Mouse (Mus musculus) liver, embryonic 13.5 days (tissue): ENCODE measurements around the gene 6430548M08Rik. TPM values are rescaled to one million over a fixed set of nuclear protein-coding genes. Genes with fewer than 3 reads are reported as not detected.

Source experiments
- ATAC-seq: fragments of 200-750 bp; cut with Nextera tagmentation; 2 replicates; pipeline ENCODE4 v1.8.0; 2017; ENCODE audit warnings: low read depth, mild to moderate bottlenecking, moderate number of reproducible peaks, moderate library complexity
- DNase-seq: peaks from one replicate; pipeline ENCODE4 v3.0.0; 2022
- H3K27ac ChIP-seq: fragments of 300-500 bp; sonication (generic); 2 replicates; pipeline ENCODE4 v1.5.1; 2015; ENCODE audit warnings: moderate library complexity, mild to moderate bottlenecking, inconsistent platforms
- H3K27me3 ChIP-seq: fragments of 300-500 bp; sonication (generic); 2 replicates; pipeline ENCODE4 v1.6.1; 2015; ENCODE audit warnings: mild to moderate bottlenecking, inconsistent platforms
- H3K36me3 ChIP-seq: fragments of 300-500 bp; sonication (generic); 2 replicates; pipeline ENCODE4 v1.6.1; 2015; ENCODE audit warnings: mild to moderate bottlenecking, inconsistent platforms
- H3K4me1 ChIP-seq: fragments of 300-500 bp; sonication (generic); replicated peaks from 2 replicates; pipeline ENCODE4 v1.6.1; 2015; ENCODE audit warnings: inconsistent platforms
- H3K4me2 ChIP-seq: fragments of 300-500 bp; sonication (generic); 2 replicates; pipeline ENCODE4 v1.6.1; 2015; ENCODE audit warnings: inconsistent platforms, mild to moderate bottlenecking, moderate library complexity
- H3K4me3 ChIP-seq: fragments of 300-500 bp; sonication (generic); replicated peaks from 2 replicates; pipeline ENCODE4 v1.5.1; 2015; ENCODE audit warnings: mild to moderate bottlenecking, inconsistent platforms
- H3K9ac ChIP-seq: fragments of 300-500 bp; sonication (generic); 2 replicates; pipeline ENCODE4 v1.6.1; 2015; ENCODE audit warnings: mild to moderate bottlenecking, inconsistent platforms
- H3K9me3 ChIP-seq: fragments of 300-500 bp; sonication (generic); replicated peaks from 2 replicates; pipeline ENCODE4 v1.6.1; 2016; ENCODE audit warnings: inconsistent platforms
- WGBS: fragments of 180-500 bp; shearing (Covaris S2); methylation state at CpG from one replicate; pipeline ENCODE4 v1.1.7; 2015; ENCODE audit not compliant: insufficient replicate concordance; 5-methylcytosine and 5-hydroxymethylcytosine counted together
- polyA plus RNA-seq: library from polyadenylated mRNA; unstranded; fragments of >200 nt; fragmentation: Nextera tagmentation; extraction: Ambion mirVana; gene quantifications from 2 replicates; pipeline ENCODE4 v1.2.1, GENCODE M21; 2015

6430548M08Rik gene
- polyA plus RNA-seq, 1 experiment from 2014 or later, result 1.8 TPM

DNA sequence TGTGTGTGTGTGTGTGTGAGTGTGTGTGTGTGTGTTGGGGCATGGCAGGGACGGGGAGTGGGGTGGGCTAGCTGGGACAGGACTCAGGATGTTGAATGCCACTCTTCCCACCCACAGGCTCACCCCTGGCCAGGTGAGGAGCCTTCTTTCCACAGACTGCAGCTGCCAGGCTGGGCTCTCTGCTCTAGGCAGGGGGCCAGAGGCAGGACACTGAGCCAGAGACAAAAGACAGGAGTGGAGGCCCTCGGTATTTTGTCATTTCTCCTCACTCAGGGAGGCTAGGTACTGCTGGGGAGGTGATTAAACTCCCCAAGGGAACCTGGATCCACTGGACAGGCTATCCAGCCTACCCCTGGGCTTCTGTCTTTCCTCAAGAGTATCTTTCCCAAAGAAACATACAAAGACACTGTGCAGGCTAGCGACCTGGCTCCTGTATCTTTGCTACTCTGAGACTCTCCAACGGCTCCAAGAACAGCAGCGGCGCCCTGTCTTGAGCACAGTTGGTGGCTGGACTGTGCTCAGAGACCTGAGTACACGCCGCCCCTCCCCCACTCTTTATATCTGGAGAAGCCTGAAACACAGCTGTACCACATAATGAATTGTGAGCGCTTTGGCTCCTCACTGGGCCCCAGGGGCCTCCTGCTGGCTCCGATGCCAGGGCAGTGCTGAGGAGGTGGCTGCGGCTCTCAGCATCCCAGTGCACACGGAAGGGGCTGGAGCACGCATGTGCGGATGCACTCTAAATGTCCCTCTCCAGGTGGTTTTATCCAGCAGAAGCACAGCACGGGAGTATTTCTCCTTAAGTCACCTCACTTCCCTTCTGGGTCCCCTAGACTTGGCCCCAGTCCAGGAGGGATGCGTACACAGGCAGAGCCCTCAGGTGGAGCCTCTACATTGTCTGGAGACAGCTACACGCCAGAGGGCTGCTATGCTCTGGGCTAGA, 71.2 kb downstream of the 6430548M08Rik start:
- H3K4me2 ChIP-seq, result no peak overlapping the region
- no peak overlapping the region for H3K27ac ChIP-seq
- ATAC-seq (no peak), DNase-seq (no peak)
- no peak overlapping the region for H3K4me3 ChIP-seq
- H3K9me3 ChIP-seq, result no peaks in the 10 kb centered on the region
- 49% methylated on average over 17 of the region's 17 CpGs for WGBS
- 0 out of 2 replicates have a peak, but pooled peaks cover 4% of the 10 kb centered on the region for H3K27me3 ChIP-seq
- H3K4me1 ChIP-seq, result peaks cover 6% of the 10 kb centered on the region
- H3K36me3 ChIP-seq, result no peaks in the 10 kb centered on the region
- H3K9ac ChIP-seq, result no peak overlapping the region

DNA sequence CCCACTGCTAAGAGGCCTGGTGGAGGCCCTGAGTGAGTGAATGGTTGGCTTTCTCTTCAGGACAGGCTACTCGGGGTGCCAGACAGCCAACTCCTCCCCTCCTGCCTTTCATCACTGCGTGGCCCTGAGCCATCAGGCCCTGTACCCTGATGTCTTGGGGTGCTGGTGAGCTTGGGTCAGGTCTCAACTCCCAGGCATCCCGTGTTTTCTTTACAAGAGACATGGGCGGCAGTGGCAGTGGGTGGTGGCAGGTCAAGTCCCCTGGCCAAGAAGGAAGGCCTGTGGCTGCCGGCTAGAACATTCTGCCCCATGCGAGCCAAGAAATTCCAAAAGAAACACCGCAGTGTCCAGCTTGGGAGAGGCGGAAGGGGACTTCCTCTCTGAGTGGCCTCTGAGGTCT, 72.5 kb downstream of the 6430548M08Rik start:
- Histone ChIP-seq H3K9ac (no peak overlapping the region), H3K4me1 (peaks cover 6% of the 10 kb centered on the region), H3K27me3 (0 out of 2 replicates have a peak, but pooled peaks cover 4% of the 10 kb centered on the region), H3K4me3 (no peak overlapping the region), H3K27ac (no peak overlapping the region), H3K4me2 (no peak overlapping the region), H3K36me3 (no peaks in the 10 kb centered on the region), H3K9me3 (no peaks in the 10 kb centered on the region)
- ATAC-seq, result no peak
- DNase-seq, result no peak
- 52% methylated on average over 8 of the region's 8 CpGs for WGBS

DNA sequence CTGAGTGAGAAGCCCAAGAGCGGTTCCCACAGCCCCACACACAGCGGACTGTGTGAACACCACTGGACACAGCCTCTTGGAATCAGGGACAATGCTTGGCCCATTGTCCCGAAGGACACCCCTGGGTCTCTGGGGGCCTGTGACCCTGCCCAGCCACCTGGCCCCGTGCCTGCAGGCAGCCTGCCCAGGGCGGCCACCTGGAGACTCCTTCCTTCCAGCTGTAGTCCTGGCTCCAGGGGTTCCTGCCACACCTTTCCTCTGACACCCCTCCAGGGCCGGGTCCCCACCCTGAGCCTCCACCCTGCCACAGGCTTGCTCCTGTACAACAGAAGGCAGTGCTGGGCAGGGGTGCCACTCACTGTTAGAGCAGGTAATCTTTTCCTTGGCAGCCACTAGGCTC, 74.6 kb downstream of the 6430548M08Rik start:
- Histone ChIP-seq H3K4me1 (peaks cover 6% of the 10 kb centered on the region), H3K9me3 (no peaks in the 10 kb centered on the region), H3K27ac (no peak overlapping the region), H3K9ac (no peak overlapping the region), H3K36me3 (no peaks in the 10 kb centered on the region), H3K4me3 (no peak overlapping the region), H3K4me2 (no peak overlapping the region), H3K27me3 (0 out of 2 replicates have a peak, but pooled peaks cover 4% of the 10 kb centered on the region)
- 58% methylated on average over 6 of the region's 6 CpGs for WGBS
- ATAC-seq (no peak), DNase-seq (no peak)

DNA sequence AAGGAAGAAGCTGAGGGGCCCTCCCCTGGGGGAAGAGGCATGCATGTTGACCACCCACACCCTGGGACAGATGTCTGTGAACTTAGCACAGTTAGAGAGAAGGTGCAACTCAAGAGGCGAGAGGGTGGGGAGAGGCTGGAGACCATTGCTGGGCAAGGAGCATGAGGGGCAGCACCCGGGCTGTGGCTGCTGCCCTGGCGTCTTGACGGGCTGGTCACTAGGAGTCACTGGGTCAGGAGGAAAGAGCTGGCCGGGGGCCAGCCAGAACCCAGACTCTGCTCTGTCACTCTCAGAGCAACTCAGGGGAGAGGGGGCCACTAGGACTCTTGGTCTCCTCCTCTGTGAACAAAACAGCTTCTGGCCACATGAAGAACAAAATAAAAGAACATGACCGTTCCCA, 75.5 kb downstream of the 6430548M08Rik start:
- no peak overlapping the region for H3K4me2 ChIP-seq
- WGBS, result 58% methylated on average over 6 of the region's 6 CpGs
- no peaks in the 10 kb centered on the region for H3K9me3 ChIP-seq
- peaks cover 6% of the 10 kb centered on the region for H3K4me1 ChIP-seq
- 0 out of 2 replicates have a peak, but pooled peaks cover 4% of the 10 kb centered on the region for H3K27me3 ChIP-seq
- no peak overlapping the region for H3K9ac ChIP-seq
- ATAC-seq (no peak), DNase-seq (no peak)
- no peak overlapping the region for H3K4me3 ChIP-seq
- no peaks in the 10 kb centered on the region for H3K36me3 ChIP-seq
- H3K27ac ChIP-seq, result no peak overlapping the region

DNA sequence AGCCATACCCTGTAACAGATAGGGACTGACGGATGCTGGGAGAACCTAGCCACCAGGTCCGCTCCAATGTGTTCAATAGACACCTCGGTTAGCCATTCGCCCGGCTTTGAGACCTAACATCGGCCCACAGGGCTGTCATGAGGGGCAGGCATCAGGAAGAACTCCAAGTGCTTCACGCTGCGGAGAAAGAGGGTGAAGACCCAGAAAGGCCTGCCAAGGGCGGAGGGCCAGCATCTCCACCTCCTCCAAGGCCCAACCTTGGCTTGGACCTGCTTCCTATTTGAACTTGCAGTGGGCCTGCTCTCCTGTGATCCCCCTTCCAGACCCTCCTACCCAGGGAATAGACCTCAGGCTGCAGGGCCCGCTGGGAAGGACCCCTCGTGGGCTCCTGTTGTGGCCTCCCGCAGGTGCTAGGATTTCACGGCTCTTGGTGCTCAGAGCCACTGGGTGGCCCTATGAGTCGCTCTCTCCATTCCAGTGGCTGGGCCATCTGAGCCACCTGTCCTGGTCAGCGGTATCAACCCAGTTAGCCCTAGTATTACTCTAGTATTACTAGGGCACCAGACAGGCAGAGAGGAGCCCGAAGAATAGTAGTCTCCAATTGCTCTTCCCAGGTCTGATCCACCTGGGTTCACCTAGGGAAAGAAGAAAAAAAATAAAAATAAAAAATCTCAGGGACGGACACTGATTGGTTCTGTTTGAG, 76.3 kb downstream of the 6430548M08Rik start:
- Histone ChIP-seq H3K36me3 (no peaks in the 10 kb centered on the region), H3K27me3 (0 out of 2 replicates have a peak, but pooled peaks cover under 1% of the 10 kb centered on the region), H3K9ac (no peak overlapping the region), H3K27ac (no peak overlapping the region), H3K4me1 (peaks cover 5% of the 10 kb centered on the region), H3K9me3 (no peaks in the 10 kb centered on the region), H3K4me2 (no peak overlapping the region), H3K4me3 (no peak overlapping the region)
- WGBS, result 69% methylated on average over 17 of the region's 17 CpGs
- no peak for ATAC-seq
- no peak for DNase-seq

DNA sequence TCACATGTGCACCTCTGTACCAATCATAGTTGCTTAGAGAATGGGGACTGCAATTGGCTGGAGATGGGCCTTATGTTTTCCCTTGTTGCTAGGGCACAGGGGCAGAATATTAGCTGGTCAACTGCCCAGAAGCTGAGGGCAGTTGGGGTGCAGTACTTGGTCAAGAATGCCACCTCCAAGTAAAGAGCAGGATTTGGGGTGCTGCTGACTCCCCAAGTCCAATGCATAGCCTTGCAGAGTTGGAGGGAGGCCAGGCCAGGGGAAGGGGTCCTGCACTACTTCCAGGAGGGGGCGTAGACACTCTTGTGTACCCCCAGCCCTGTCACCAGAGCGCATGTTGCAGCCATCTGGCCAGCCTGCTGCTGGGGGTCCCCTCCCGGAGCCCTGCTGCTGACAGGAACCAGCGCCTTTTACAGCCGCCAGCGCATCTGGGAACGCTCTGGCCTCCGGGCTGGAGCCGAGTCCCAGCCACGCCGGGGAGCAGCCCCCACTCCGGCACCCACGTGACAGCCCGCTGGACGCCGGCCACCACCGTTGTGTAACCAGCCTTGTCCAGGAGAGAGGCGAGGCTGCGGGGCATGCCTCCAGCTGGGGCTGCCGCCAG, 77.0 kb downstream of the 6430548M08Rik start:
- no peak overlapping the region for H3K4me3 ChIP-seq
- no peak for DNase-seq
- no peaks in the 10 kb centered on the region for H3K36me3 ChIP-seq
- H3K9ac ChIP-seq, result no peak overlapping the region
- 42% methylated on average over 20 of the region's 20 CpGs for WGBS
- no peak overlapping the region; the same call in 1 of the 2 replicates for H3K27ac ChIP-seq
- no peaks in the 10 kb centered on the region for H3K4me1 ChIP-seq
- peak overlapping the region; percentile 41 for H3K4me2 ChIP-seq
- ATAC-seq, result peak; percentile 63
- H3K9me3 ChIP-seq, result no peaks in the 10 kb centered on the region
- H3K27me3 ChIP-seq, result no peaks in the 10 kb centered on the region

DNA sequence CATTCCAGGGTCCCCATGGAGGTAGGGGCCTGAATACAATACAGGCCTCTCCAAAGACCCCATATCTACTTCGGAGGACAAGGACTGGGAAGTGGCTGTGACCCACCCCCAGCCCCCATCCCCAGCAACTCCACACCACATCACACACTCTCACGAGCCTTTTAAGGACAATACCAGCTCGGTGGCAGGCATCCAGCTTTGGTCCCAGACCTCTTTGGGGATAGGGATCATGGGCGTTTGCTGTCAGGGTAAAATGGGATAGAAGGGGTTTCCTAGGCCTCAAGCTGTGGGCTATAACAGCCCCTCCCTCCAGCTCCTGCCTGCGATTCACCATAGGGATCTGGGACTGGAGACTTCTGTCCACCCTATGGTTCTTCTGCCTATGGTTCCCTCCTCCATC, 77.7 kb downstream of the 6430548M08Rik start:
- Histone ChIP-seq H3K9me3 (no peaks in the 10 kb centered on the region), H3K4me1 (no peaks in the 10 kb centered on the region), H3K4me3 (no peak overlapping the region), H3K9ac (no peak overlapping the region), H3K36me3 (no peaks in the 10 kb centered on the region), H3K27me3 (no peaks in the 10 kb centered on the region), H3K27ac (no peak overlapping the region), H3K4me2 (no peak overlapping the region)
- no peak for DNase-seq
- no peak for ATAC-seq
- 49% methylated on average over 5 of the region's 5 CpGs for WGBS

DNA sequence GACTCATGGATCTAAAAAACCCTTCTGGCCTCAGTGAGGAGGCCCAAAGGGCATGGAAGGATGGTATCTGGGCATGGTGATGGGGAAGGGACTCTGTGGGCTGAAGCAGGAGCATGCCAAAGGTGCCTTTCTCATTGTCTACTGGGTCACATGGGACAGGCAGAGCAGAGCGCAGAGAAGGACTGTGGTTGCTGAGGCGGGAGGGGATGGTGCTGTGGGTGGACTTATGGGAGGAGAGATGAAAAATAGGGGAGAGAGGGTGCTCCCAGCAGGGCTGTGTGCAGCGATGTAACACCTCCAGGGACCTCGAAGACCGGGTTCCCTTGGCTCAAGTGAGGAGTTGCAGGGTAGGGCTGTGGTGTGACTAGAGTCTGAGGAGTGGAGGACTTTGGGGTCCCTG, 78.2 kb downstream of the 6430548M08Rik start:
- no peak overlapping the region for H3K4me3 ChIP-seq
- H3K9ac ChIP-seq, result no peak overlapping the region
- WGBS, result 79% methylated on average over 5 of the region's 5 CpGs
- H3K36me3 ChIP-seq, result no peaks in the 10 kb centered on the region
- DNase-seq (no peak), ATAC-seq (no peak)
- H3K4me1 ChIP-seq, result no peaks in the 10 kb centered on the region
- no peak overlapping the region for H3K27ac ChIP-seq
- H3K9me3 ChIP-seq, result no peaks in the 10 kb centered on the region
- H3K27me3 ChIP-seq, result no peaks in the 10 kb centered on the region
- no peak overlapping the region for H3K4me2 ChIP-seq

DNA sequence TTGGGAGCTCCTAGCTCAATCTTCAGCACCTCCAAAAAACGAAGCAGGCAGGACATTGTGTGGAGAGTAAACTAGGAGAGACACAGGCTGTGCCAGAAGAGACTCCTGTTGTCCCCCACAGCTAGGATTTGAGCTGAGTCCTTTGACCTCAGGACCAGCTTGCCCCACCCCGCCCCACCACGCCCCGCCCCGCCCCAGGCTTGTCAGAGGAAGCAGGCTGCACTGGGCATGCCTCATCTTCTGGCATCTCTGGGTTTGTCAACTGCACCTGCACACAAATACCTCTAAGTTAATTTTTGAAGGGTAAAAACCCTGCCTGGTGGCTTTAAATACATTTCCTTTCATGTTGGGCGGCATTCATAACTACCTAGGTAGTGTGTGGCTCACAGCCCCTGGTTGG, 87.4 kb downstream of the 6430548M08Rik start:
- Histone ChIP-seq H3K9ac (no peak overlapping the region), H3K4me2 (no peak overlapping the region), H3K9me3 (peaks cover 9% of the 10 kb centered on the region), H3K36me3 (no peaks in the 10 kb centered on the region), H3K27ac (no peak overlapping the region), H3K4me1 (0 out of 2 replicates have a peak, but pooled peaks cover 4% of the 10 kb centered on the region), H3K4me3 (no peak overlapping the region), H3K27me3 (peaks cover 7% of the 10 kb centered on the region; the same call in 1 of the 2 replicates)
- no peak for ATAC-seq
- 62% methylated on average over 6 of the region's 6 CpGs for WGBS
- no peak for DNase-seq

DNA sequence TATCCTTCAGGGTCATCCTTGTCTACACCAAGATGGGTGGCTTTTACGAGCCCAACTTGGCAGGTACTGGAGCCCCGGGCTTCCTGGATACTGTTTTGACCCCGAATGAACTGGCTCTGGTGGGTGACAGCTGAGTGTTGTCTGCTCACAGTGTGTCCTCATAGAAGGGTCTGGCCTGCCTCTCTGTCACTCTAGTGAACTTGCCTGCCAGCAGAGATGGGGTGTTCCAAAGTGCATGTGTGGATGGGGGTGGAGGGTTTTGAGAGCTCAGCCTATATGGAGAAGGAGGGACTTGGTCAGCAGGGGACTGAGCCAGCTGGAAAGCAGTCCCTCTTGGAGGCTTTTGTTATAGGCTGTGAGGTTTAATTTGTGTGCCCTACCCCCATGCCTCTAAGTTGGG, 88.6 kb downstream of the 6430548M08Rik start:
- ATAC-seq (no peak), DNase-seq (no peak)
- H3K4me2 ChIP-seq, result no peak overlapping the region
- 0 out of 2 replicates have a peak, but pooled peaks cover 4% of the 10 kb centered on the region for H3K4me1 ChIP-seq
- H3K36me3 ChIP-seq, result no peaks in the 10 kb centered on the region
- 44% methylated on average over 3 of the region's 3 CpGs for WGBS
- no peak overlapping the region for H3K4me3 ChIP-seq
- H3K9me3 ChIP-seq, result peaks cover 9% of the 10 kb centered on the region
- no peak overlapping the region for H3K27ac ChIP-seq
- H3K27me3 ChIP-seq, result peaks cover 7% of the 10 kb centered on the region; the same call in 1 of the 2 replicates
- H3K9ac ChIP-seq, result no peak overlapping the region
